Mouse (Mus musculus) gonadal fat pad, adult 2 months (tissue): Measurements from ENCODE around the gene Foxi2. TPM values are rescaled to one million over a fixed set of nuclear protein-coding genes. Genes with fewer than 3 reads are reported as not detected.

Experiments
- polyA plus RNA-seq: library from polyadenylated mRNA; depleted of rRNA; stranded (reverse); fragments of >200 nt; gene quantifications from 2 replicates; pipeline ENCODE4 v1.2.3, GENCODE M21; 2012; rRNA removed

Gene Foxi2
- polyA plus RNA-seq, 1 experiment = not detected

Other genes starting within 250 kb of the Foxi2 start
- gene Nps, start 151.6 kb upstream of the Foxi2 start, polyA plus RNA-seq = not detected in 2 replicates
- gene Clrn3, start 118.3 kb downstream of the Foxi2 start, polyA plus RNA-seq = 0.53 and 0.93 TPM in 2 replicates
- gene Ptpre, start 127.2 kb downstream of the Foxi2 start, polyA plus RNA-seq = 11.2 and 15.2 TPM in 2 replicates